Mouse (Mus musculus) midbrain, embryonic 10.5 days (tissue): Measurements from ENCODE around the gene Awat1. TPM values are rescaled to one million over a fixed set of nuclear protein-coding genes. Genes with fewer than 3 reads are reported as not detected.

ENCODE experiments used
- DNase-seq: peaks from one replicate; pipeline ENCODE4 v3.0.0-alpha.2; 2017; ENCODE audit warnings: low spot score
- H3K27ac ChIP-seq: fragments of 300-500 bp; sonication (generic); replicated peaks from 2 replicates; pipeline ENCODE4 v1.5.1; 2016; ENCODE audit warnings: mild to moderate bottlenecking
- H3K27me3 ChIP-seq: fragments of 300-500 bp; sonication (generic); 2 replicates; pipeline ENCODE4 v1.6.1; 2016; ENCODE audit warnings: low read depth, mild to moderate bottlenecking; ENCODE audit not compliant: poor library complexity, severe bottlenecking
- H3K36me3 ChIP-seq: fragments of 300-500 bp; sonication (generic); 2 replicates; pipeline ENCODE4 v1.6.1; 2016; ENCODE audit warnings: mild to moderate bottlenecking, moderate library complexity
- H3K4me1 ChIP-seq: fragments of 300-500 bp; sonication (generic); 2 replicates; pipeline ENCODE4 v1.6.1; 2016
- H3K4me3 ChIP-seq: fragments of 300-500 bp; sonication (generic); 2 replicates; pipeline ENCODE4 v1.5.1; 2016; ENCODE audit warnings: mild to moderate bottlenecking, moderate library complexity
- H3K9me3 ChIP-seq: fragments of 300-500 bp; sonication (generic); replicated peaks from 2 replicates; pipeline ENCODE4 v1.6.1; 2016; ENCODE audit warnings: mild to moderate bottlenecking
- whole genome bisulfite sequencing: fragments of 180-500 bp; shearing (Covaris S2); methylation state at CpG from one replicate; pipeline ENCODE4 v1.1.7; 2016; 5-methylcytosine and 5-hydroxymethylcytosine counted together
- polyA plus RNA-seq: library from polyadenylated mRNA; unstranded; fragments of >200 nt; fragmentation: Nextera tagmentation; extraction: Ambion mirVana; gene quantifications from 2 replicates; pipeline ENCODE4 v1.2.1, GENCODE M21; 2016

Awat1 gene
- polyA plus RNA-seq, 1 experiment from 2014 or later, result not detected

GRCm38 (mm10) chrX:100625802-100626793 is 54.0 kb downstream of the Awat1 start, which contains the start of gene Pdzd11:
TSS of gene Pdzd11 (minus strand) at chrX:100626568.
- peaks cover 19% of the 10 kb centered on the region for H3K4me1 ChIP-seq
- H3K4me3 ChIP-seq, result peak within 1 kb of the TSS; percentile 73
- H3K27ac ChIP-seq, result peak within 1 kb of the TSS; percentile 92
- peak; percentile 89 for DNase-seq
- peaks cover 37% of the 10 kb centered on the region for H3K27me3 ChIP-seq
- 0 out of 2 replicates have a peak, but pooled peaks cover 2% of the 10 kb centered on the region for H3K9me3 ChIP-seq
- 17% methylated on average over 62 of the region's 62 CpGs for WGBS
- H3K36me3 ChIP-seq, result peaks cover 41% of the 10 kb centered on the region

Other genes starting within 250 kb of the Awat1 start
- not detected in 2 replicates for gene Otud6a, start 143.2 kb upstream of the Awat1 start, polyA plus RNA-seq
- gene Awat2, start 129.5 kb upstream of the Awat1 start, polyA plus RNA-seq, result 0.75 and 0.84 TPM in 2 replicates
- 40.4 and 40.9 TPM in 2 replicates for gene Igbp1, start 78.0 kb upstream of the Awat1 start, polyA plus RNA-seq
- not detected in 2 replicates for gene Dgat2l6, start 47.4 kb upstream of the Awat1 start, polyA plus RNA-seq
- not detected in 2 replicates for gene P2ry4, start 22.6 kb downstream of the Awat1 start, polyA plus RNA-seq
- gene Arr3, start 33.2 kb downstream of the Awat1 start, polyA plus RNA-seq, result not detected in 2 replicates
- 45.7 and 48.1 TPM in 2 replicates for gene Kif4, start 53.5 kb downstream of the Awat1 start, polyA plus RNA-seq
- gene Pdzd11, start 54.3 kb downstream of the Awat1 start, polyA plus RNA-seq, result 143 and 153 TPM in 2 replicates
- 10.8 and 14.8 TPM in 2 replicates for gene Gdpd2, start 157.6 kb downstream of the Awat1 start, polyA plus RNA-seq
- gene Dlg3, start 195.5 kb downstream of the Awat1 start, polyA plus RNA-seq, result 13.8 and 14.9 TPM in 2 replicates